Mouse (Mus musculus) myocyte (in vitro differentiated cells): Measurements from ENCODE around the gene Nup188. TPM values are rescaled to one million over a fixed set of nuclear protein-coding genes. Genes with fewer than 3 reads are reported as not detected.
A peak's percentile ranks its signal among the peaks of the same experiment; 100 is the strongest.

ENCODE experiments used
- H3K27me3 ChIP-seq: one replicate; pipeline ENCODE4 v1.6.1; 2011; ENCODE audit not compliant: control insufficient read depth, insufficient read depth, insufficient read length
- H3K36me3 ChIP-seq: one replicate; pipeline ENCODE4 v1.6.1; 2011; ENCODE audit not compliant: control insufficient read depth, insufficient read depth
- H3K4me2 ChIP-seq: one replicate; pipeline ENCODE4 v1.6.1; 2011; ENCODE audit warnings: low read depth, control low read depth
- H3K4me3 ChIP-seq: one replicate; pipeline ENCODE4 v1.5.1; 2011; ENCODE audit warnings: mild to moderate bottlenecking, control low read depth, moderate library complexity
- H3K79me2 ChIP-seq: one replicate; pipeline ENCODE4 v1.6.1; 2011; ENCODE audit not compliant: control insufficient read depth, insufficient read depth
- H3ac ChIP-seq: one replicate; pipeline ENCODE4 v1.6.1; 2011; ENCODE audit not compliant: control insufficient read depth, insufficient read length
- CEBPB ChIP-seq: IDR thresholded peaks from 2 replicates; pipeline ENCODE4 v1.6.1; 2011; ENCODE audit warnings: mild to moderate bottlenecking, moderate library complexity; ENCODE audit not compliant: poor library complexity, insufficient read depth, severe bottlenecking
- E2F4 ChIP-seq: IDR thresholded peaks from one replicate; pipeline ENCODE4 v1.6.1; 2011; ENCODE audit warnings: mild to moderate bottlenecking, control low read depth, moderate library complexity; ENCODE audit not compliant: insufficient read depth
- MAX ChIP-seq: IDR thresholded peaks from one replicate; pipeline ENCODE4 v1.6.1; 2011; ENCODE audit warnings: low read depth, mild to moderate bottlenecking, control low read depth
- MYOD1 ChIP-seq, 3 experiments: IDR thresholded peaks; one replicate each; pipeline ENCODE4 v1.6.1; 2011; ENCODE audit warnings: control low read depth in 2 of 3, low read depth in 2 of 3, mild to moderate bottlenecking in 2 of 3, moderate library complexity in 1 of 3; ENCODE audit not compliant: insufficient read length in 2 of 3, control insufficient read depth in 1 of 3
- MYOG ChIP-seq, 3 experiments: IDR thresholded peaks; one replicate each; pipeline ENCODE4 v1.6.1; 2011; ENCODE audit warnings: control low read depth in 2 of 3, low read depth in 2 of 3, mild to moderate bottlenecking in 2 of 3; ENCODE audit not compliant: insufficient read length in 2 of 3, control insufficient read depth in 1 of 3, insufficient read depth in 1 of 3
- POLR2A ChIP-seq: IDR thresholded peaks from one replicate; pipeline ENCODE4 v1.6.1; 2011; ENCODE audit warnings: low read depth, mild to moderate bottlenecking, control low read depth, moderate library complexity; ENCODE audit not compliant: insufficient read length
- POLR2AphosphoS2 ChIP-seq: IDR thresholded peaks from one replicate; pipeline ENCODE4 v1.6.1; 2011; ENCODE audit warnings: low read depth, control low read depth; ENCODE audit not compliant: insufficient read length
- REST ChIP-seq: IDR thresholded peaks from one replicate; pipeline ENCODE4 v1.6.1; 2011; ENCODE audit warnings: mild to moderate bottlenecking, control low read depth, moderate library complexity; ENCODE audit not compliant: insufficient read depth, insufficient read length
- SRF ChIP-seq: IDR thresholded peaks from one replicate; pipeline ENCODE4 v1.6.1; 2011; ENCODE audit warnings: low read depth; ENCODE audit not compliant: control insufficient read depth, insufficient read length
- TCF12 ChIP-seq: IDR thresholded peaks from one replicate; pipeline ENCODE4 v1.6.1; 2011; ENCODE audit warnings: mild to moderate bottlenecking, control low read depth; ENCODE audit not compliant: poor library complexity, insufficient read depth, severe bottlenecking
- TCF3 ChIP-seq: IDR thresholded peaks from one replicate; pipeline ENCODE4 v1.6.1; 2011; ENCODE audit warnings: low read depth, control low read depth; ENCODE audit not compliant: insufficient read length
- USF1 ChIP-seq: IDR thresholded peaks from one replicate; pipeline ENCODE4 v1.6.1; 2011; ENCODE audit warnings: low read depth, mild to moderate bottlenecking, control low read depth, moderate library complexity
- polyA plus RNA-seq: library from polyadenylated mRNA; unstranded; fragments of >200 nt; fragmentation: generic; extraction: Trizol; gene quantifications from one replicate; pipeline ENCODE4 v1.2.1, GENCODE M21; 2012; ENCODE audit warnings: missing spikeins

The Nup188 gene
- polyA plus RNA-seq, 1 experiment = 54.0 TPM

GRCm38 (mm10) chr2:30328791-30329190 lies 42.6 kb downstream of the Nup188 start:
- no peaks in the 10 kb centered on the region for H3K79me2 ChIP-seq
- peaks cover 50% of the 10 kb centered on the region for H3K36me3 ChIP-seq
- H3ac ChIP-seq = no peak overlapping the region
- H3K27me3 ChIP-seq = no peaks in the 10 kb centered on the region
- no peak overlapping the region for H3K4me3 ChIP-seq
- H3K4me2 ChIP-seq = no peak overlapping the region
- TF ChIP-seq E2F4 (no peak), TCF3 (no peak)

- Histone ChIP-seq H3K4me2 (no peak overlapping the region), H3ac (no peak overlapping the region), H3K4me3 (no peak overlapping the region), H3K36me3 (peaks cover 63% of the 10 kb centered on the region), H3K79me2 (no peaks in the 10 kb centered on the region), H3K27me3 (no peaks in the 10 kb centered on the region)
- TF ChIP-seq TCF3 = no peak
- TF ChIP-seq TCF12 = no peak
- TF ChIP-seq MYOG (IDR thresholded peaks at IDR 0.05; ENCODE audit: control insufficient read depth in 1 of 3, insufficient read depth in 1 of 3, insufficient read length in 2 of 3, low read depth in 2 of 3) = no peak
- no peak for TF ChIP-seq POLR2A
- no peak for TF ChIP-seq SRF
- no peak for TF ChIP-seq MYOD1 (IDR thresholded peaks at IDR 0.05; ENCODE audit: control insufficient read depth in 1 of 3, insufficient read length in 2 of 3, low read depth in 2 of 3)
- no peak for TF ChIP-seq MAX
- no peak for TF ChIP-seq USF1
- TF ChIP-seq CEBPB = no peak
- TF ChIP-seq REST = no peak
- no peak for TF ChIP-seq E2F4
Measured at GRCm38 (mm10) chr2:30335324-30335723, 49.1 kb downstream of the Nup188 start.

DNA sequence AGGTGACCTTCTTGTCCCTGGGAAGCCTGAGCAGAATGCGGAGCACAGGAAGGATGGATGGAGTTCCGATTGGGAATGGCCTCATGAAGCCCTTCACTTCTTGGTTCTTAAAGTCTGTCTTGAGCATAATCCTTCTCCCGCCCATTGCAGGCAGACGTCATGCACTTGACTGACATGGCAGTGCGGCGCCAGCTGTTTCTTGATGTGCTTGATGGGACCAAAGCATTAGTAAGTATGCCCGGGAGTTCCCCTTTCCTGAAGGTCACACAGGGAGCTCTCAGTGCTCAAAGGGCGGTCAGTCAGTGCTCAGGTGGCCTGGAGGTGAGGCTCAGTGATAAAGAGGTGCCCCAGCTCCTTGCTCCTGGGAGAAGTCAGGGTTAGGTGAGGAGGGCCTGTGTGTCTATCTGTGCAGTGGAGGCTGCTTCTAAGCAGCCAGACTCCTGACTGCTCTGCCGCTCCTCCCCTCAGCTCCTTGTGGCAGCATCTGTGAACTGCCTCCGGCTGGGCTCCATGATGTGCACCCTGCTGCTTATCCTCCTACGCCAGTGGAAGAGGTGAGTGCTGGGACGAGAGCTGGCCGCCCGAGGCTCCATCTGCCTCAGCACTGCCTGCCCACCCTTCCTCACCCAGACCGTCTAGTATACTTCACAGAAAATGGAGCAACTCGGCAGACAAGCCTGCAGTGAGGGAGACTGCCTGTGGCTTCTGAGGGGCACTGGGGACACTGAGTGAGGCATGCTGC lies 50.1 kb downstream of the Nup188 start:
- no peaks in the 10 kb centered on the region for H3K27me3 ChIP-seq
- peaks cover 63% of the 10 kb centered on the region for H3K36me3 ChIP-seq
- H3ac ChIP-seq = no peak overlapping the region
- H3K4me3 ChIP-seq = no peak overlapping the region
- no peak overlapping the region for H3K4me2 ChIP-seq
- TF ChIP-seq POLR2AphosphoS2 (peak; percentile 10), TCF3 (no peak)
- no peaks in the 10 kb centered on the region for H3K79me2 ChIP-seq

- Histone ChIP-seq H3K4me2 (no peak overlapping the region), H3K27me3 (no peaks in the 10 kb centered on the region), H3ac (no peak overlapping the region), H3K4me3 (no peak overlapping the region), H3K79me2 (no peaks in the 10 kb centered on the region), H3K36me3 (peaks cover 57% of the 10 kb centered on the region)
- TF ChIP-seq POLR2AphosphoS2 (peak; percentile 14), MAX (no peak), CEBPB (no peak)
Measured at GRCm38 (mm10) chr2:30337179-30337578, 51.0 kb downstream of the Nup188 start.

DNA sequence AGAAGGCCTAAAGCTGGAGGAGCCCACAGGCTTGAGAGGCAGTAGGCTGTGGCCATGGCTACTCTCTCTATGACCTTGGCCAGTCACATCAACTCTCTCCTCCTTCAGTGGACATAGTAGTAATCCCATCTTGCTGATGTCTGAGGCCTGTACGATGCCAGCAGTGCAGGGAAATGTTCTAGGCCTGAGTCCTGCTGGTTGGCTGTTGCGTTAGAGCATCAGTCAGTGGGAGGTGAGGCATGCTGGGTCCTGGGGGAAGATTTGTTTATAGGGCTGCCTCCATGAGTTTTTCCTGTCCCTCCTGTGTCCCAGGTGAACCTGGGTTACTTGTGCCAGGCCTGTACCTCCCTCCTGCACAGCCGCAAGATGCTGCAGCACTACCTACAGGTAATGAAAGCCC lies 55.9 kb downstream of the Nup188 start:
- TF ChIP-seq POLR2AphosphoS2 = no peak
- peaks cover 33% of the 10 kb centered on the region for H3K36me3 ChIP-seq
- no peak overlapping the region for H3K4me3 ChIP-seq
- H3K4me2 ChIP-seq = no peak overlapping the region
- H3ac ChIP-seq = no peak overlapping the region
- H3K79me2 ChIP-seq = no peaks in the 10 kb centered on the region
- H3K27me3 ChIP-seq = no peaks in the 10 kb centered on the region

- Histone ChIP-seq H3K4me2 (no peak overlapping the region), H3K27me3 (no peaks in the 10 kb centered on the region), H3ac (no peak overlapping the region), H3K79me2 (no peaks in the 10 kb centered on the region), H3K4me3 (no peak overlapping the region), H3K36me3 (peaks cover 33% of the 10 kb centered on the region)
- TF ChIP-seq USF1 (no peak), POLR2AphosphoS2 (peak; percentile 24)
Measured at GRCm38 (mm10) chr2:30342544-30342943, 56.3 kb downstream of the Nup188 start.
